Mouse (Mus musculus) C2C12 (cell line): ENCODE measurements around the gene Ddah1.

Experiments
- CEBPB ChIP-seq: IDR thresholded peaks from one replicate; pipeline ENCODE4 v1.6.1; 2011; ENCODE audit warnings: low read depth, mild to moderate bottlenecking, control low read depth, moderate library complexity
- CTCF ChIP-seq: IDR thresholded peaks from one replicate; pipeline ENCODE4 v1.5.1; 2011; ENCODE audit not compliant: control insufficient read depth, insufficient read depth, insufficient read length
- FOSL1 ChIP-seq: IDR thresholded peaks from one replicate; pipeline ENCODE4 v1.8.0; 2011; ENCODE audit warnings: mild to moderate bottlenecking, low read length; ENCODE audit not compliant: poor library complexity, insufficient read depth, severe bottlenecking
- MAX ChIP-seq: IDR thresholded peaks from one replicate; pipeline ENCODE4 v1.6.1; 2011; ENCODE audit warnings: mild to moderate bottlenecking, control low read depth
- MYOD1 ChIP-seq: IDR thresholded peaks from one replicate; pipeline ENCODE4 v1.6.1; 2011; ENCODE audit warnings: low read depth; ENCODE audit not compliant: control insufficient read depth, insufficient read length
- MYOG ChIP-seq: IDR thresholded peaks from one replicate; pipeline ENCODE4 v1.6.1; 2011; ENCODE audit not compliant: control insufficient read depth, insufficient read length; ENCODE audit errors: extremely low read depth
- USF1 ChIP-seq: IDR thresholded peaks from one replicate; pipeline ENCODE4 v1.6.1; 2011; ENCODE audit warnings: low read depth, mild to moderate bottlenecking, control low read depth, moderate library complexity

DNA sequence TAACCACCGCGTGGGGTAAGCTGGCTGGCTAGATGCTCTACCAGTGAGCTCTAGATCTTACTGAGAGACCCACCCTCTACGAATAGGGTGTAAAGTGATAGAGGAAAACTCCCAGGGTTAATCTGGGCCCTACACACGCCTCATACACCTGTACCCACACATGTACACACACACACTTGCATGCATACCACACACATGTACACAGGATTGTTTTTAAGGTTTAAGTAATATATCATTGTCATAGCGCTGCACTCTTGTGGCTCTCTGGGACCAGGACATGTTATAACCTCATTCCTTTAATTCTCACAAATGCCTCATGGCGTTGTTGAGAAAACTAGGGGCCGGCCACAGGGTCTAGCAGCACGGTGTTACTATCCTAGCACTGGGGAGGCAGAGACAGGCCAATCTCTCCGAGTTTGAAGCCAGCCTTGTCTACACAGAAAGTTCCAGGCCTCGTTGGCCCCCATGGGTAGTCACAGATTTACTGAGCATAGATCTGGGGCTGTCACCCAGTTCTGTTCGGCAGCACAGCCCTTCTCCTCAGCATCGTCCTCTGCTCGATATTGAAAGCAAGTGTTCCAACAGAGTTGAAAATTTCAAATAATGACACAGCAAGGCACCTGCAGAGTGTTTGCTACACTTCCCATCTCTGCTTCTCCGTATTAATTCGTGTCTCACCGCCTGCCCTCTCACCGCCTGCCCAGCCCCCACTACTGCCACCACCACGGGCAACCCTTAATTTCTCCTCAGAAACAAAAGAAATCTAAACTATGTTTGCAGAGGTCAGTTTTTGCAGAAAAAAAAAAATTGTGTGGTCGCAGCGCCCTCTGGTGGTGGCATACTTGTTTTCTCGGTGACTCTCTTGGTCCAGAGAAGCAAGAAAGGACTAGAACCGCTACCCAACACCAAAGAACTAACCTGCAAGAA lies 146.6 kb downstream of the Ddah1 start:
- TF ChIP-seq MYOD1, result no peak
- no peak for TF ChIP-seq CTCF
- TF ChIP-seq MYOG, result no peak
- TF ChIP-seq CEBPB, result no peak
- TF ChIP-seq MAX, result no peak
- no peak for TF ChIP-seq FOSL1
- TF ChIP-seq USF1, result no peak
